Mouse (Mus musculus) olfactory bulb, adult 2 months (tissue): Measurements from ENCODE around the gene Rsad2.

Experiments
- CTCF ChIP-seq: fragments of 200-500 bp; IDR thresholded peaks from 2 replicates; pipeline ENCODE4 v1.5.1; 2012; ENCODE audit warnings: low read depth, mild to moderate bottlenecking, low read length, moderate library complexity; ENCODE audit not compliant: insufficient read depth
- POLR2A ChIP-seq: fragments of 200-500 bp; IDR thresholded peaks from 2 replicates; pipeline ENCODE4 v1.6.1; 2012; ENCODE audit warnings: mild to moderate bottlenecking, low read depth, low read length, moderate library complexity; ENCODE audit not compliant: insufficient read depth

GRCm38 (mm10) chr12:26451150-26451549 lies 5.1 kb downstream of the Rsad2 start:
- TF ChIP-seq POLR2A (no peak), CTCF (no peak)
